Mouse (Mus musculus) frontal cortex, postnatal 10 days (tissue): ENCODE data around the gene Golga2.

ENCODE experiments used
- DNase-seq, 2 experiments: peaks; one replicate each; pipeline ENCODE4 v3.0.0; 2022; ENCODE audit warnings: low spot score in 2 of 2, mixed read lengths in 1 of 2

Golga2 gene

GRCm38 (mm10) chr2:32343351-32343671 is 56.1 kb downstream of the Golga2 start:
- no peak for DNase-seq

GRCm38 (mm10) chr2:32344056-32344455 is 56.9 kb downstream of the Golga2 start:
- DNase-seq: no peak

GRCm38 (mm10) chr2:32344598-32345321 is 57.6 kb downstream of the Golga2 start:
- DNase-seq: no peak

GRCm38 (mm10) chr2:32347019-32347418 is 59.8 kb downstream of the Golga2 start:
- DNase-seq: no peak

- DNase-seq: no peak
These were observed 61.1 kb downstream of the Golga2 start for GRCm38 (mm10) chr2:32348311-32348710.

- DNase-seq: no peak
These were observed 62.6 kb downstream of the Golga2 start for GRCm38 (mm10) chr2:32349625-32350255.

GRCm38 (mm10) chr2:32350471-32351051 is 63.4 kb downstream of the Golga2 start:
- no peak for DNase-seq

- DNase-seq: no peak
These were observed 64.3 kb downstream of the Golga2 start for GRCm38 (mm10) chr2:32351471-32351961.

- peak in 1 of 2 experiments; percentile 56 for DNase-seq
These were observed 65.2 kb downstream of the Golga2 start, which contains the start of gene Ciz1 for GRCm38 (mm10) chr2:32352151-32353006. Gene Ciz1, plus strand, starts transcription at chr2:32352327.

GRCm38 (mm10) chr2:32353007-32353542 is 65.9 kb downstream of the Golga2 start, which contains the start of gene Dnm1:
Gene Dnm1, minus strand, starts transcription at chr2:32353338.
- DNase-seq: peak; percentile 86 to 92

- DNase-seq: no peak
These were observed 66.7 kb downstream of the Golga2 start for GRCm38 (mm10) chr2:32353836-32354235.

GRCm38 (mm10) chr2:32354336-32354895 is 67.2 kb downstream of the Golga2 start:
- no peak for DNase-seq

- no peak for DNase-seq
These were observed 69.0 kb downstream of the Golga2 start for GRCm38 (mm10) chr2:32356216-32356615.
